Mouse (Mus musculus): Measurements from ENCODE around the gene Lgals1. TPM values are rescaled to one million over a fixed set of nuclear protein-coding genes. Genes with fewer than 3 reads are reported as not detected.

The Lgals1 gene
- polyA plus RNA-seq, 1 experiment = 1,245 TPM

GRCm38 (mm10) chr15:78931577-78931976 is 5.1 kb downstream of the Lgals1 start:
- Histone ChIP-seq H3K4me1 (ENCODE audit: control insufficient read depth, insufficient read depth, low read length) (peaks cover 11% of the 10 kb centered on the region), H3K27ac (ENCODE audit: insufficient read depth, low read depth, low read length) (no peak overlapping the region)
- TF ChIP-seq POLR2A (IDR thresholded peaks at IDR 0.05; ENCODE audit: borderline replicate concordance, low read depth, low read length) (no peak), CTCF (IDR thresholded peaks at IDR 0.05; ENCODE audit: low read depth, low read length) (peak; percentile 53; the same call in 1 of the 2 replicates)

GRCm38 (mm10) chr15:78934784-78935320 is 8.3 kb downstream of the Lgals1 start, which contains the start of gene Nol12:
Gene Nol12, plus strand, starts transcription at chr15:78934933.
- Histone ChIP-seq H3K4me3 (ENCODE audit: insufficient read depth, low read length) (peak within 1 kb of the TSS; percentile 78), H3K4me1 (ENCODE audit: control insufficient read depth, insufficient read depth, low read length) (peaks cover 7% of the 10 kb centered on the region), H3K27ac (ENCODE audit: insufficient read depth, low read depth, low read length) (peak within 1 kb of the TSS; percentile 88)
- TF ChIP-seq CTCF (IDR thresholded peaks at IDR 0.05; ENCODE audit: low read depth, low read length) (no peak), POLR2A (IDR thresholded peaks at IDR 0.05; ENCODE audit: borderline replicate concordance, low read depth, low read length) (0 out of 2 replicates have a peak, but pooled peaks have one; percentile 66)

More at GRCm38 (mm10) chr15:78931577-78931976, 5.1 kb downstream of the Lgals1 start:
- no peak overlapping the region for H3K4me3 ChIP-seq (ENCODE audit: insufficient read depth, low read length)

GRCm38 (mm10) chr15:78936403-78936802 is 9.9 kb downstream of the Lgals1 start:
- H3K4me1 ChIP-seq (ENCODE audit: control insufficient read depth, insufficient read depth, low read length) = peaks cover 7% of the 10 kb centered on the region
- TF ChIP-seq POLR2A (IDR thresholded peaks at IDR 0.05; ENCODE audit: borderline replicate concordance, low read depth, low read length) (no peak), CTCF (IDR thresholded peaks at IDR 0.05; ENCODE audit: low read depth, low read length) (no peak)
- H3K27ac ChIP-seq (ENCODE audit: insufficient read depth, low read depth, low read length) = no peak overlapping the region
- no peak overlapping the region for H3K4me3 ChIP-seq (ENCODE audit: insufficient read depth, low read length)

- Histone ChIP-seq H3K4me1 (ENCODE audit: control insufficient read depth, insufficient read depth, low read length) (peaks cover 7% of the 10 kb centered on the region), H3K4me3 (ENCODE audit: insufficient read depth, low read length) (no peak overlapping the region), H3K27ac (ENCODE audit: insufficient read depth, low read depth, low read length) (no peak overlapping the region)
- TF ChIP-seq CTCF (IDR thresholded peaks at IDR 0.05; ENCODE audit: low read depth, low read length) (no peak), POLR2A (IDR thresholded peaks at IDR 0.05; ENCODE audit: borderline replicate concordance, low read depth, low read length) (no peak)
Observed at GRCm38 (mm10) chr15:78937311-78937710, 10.8 kb downstream of the Lgals1 start.

GRCm38 (mm10) chr15:78937963-78938362 is 11.4 kb downstream of the Lgals1 start:
- no peak for TF ChIP-seq POLR2A (IDR thresholded peaks at IDR 0.05; ENCODE audit: borderline replicate concordance, low read depth, low read length)
- no peak for TF ChIP-seq CTCF (IDR thresholded peaks at IDR 0.05; ENCODE audit: low read depth, low read length)
- Histone ChIP-seq H3K27ac (ENCODE audit: insufficient read depth, low read depth, low read length) (no peak overlapping the region), H3K4me3 (ENCODE audit: insufficient read depth, low read length) (no peak overlapping the region), H3K4me1 (ENCODE audit: control insufficient read depth, insufficient read depth, low read length) (peaks cover 7% of the 10 kb centered on the region)

- Histone ChIP-seq H3K27ac (ENCODE audit: insufficient read depth, low read depth, low read length) (no peak overlapping the region), H3K4me3 (ENCODE audit: insufficient read depth, low read length) (no peak overlapping the region), H3K4me1 (ENCODE audit: control insufficient read depth, insufficient read depth, low read length) (peaks cover 5% of the 10 kb centered on the region; the same call in 1 of the 2 replicates)
- no peak for TF ChIP-seq POLR2A (IDR thresholded peaks at IDR 0.05; ENCODE audit: borderline replicate concordance, low read depth, low read length)
- TF ChIP-seq CTCF (IDR thresholded peaks at IDR 0.05; ENCODE audit: low read depth, low read length) = no peak
Observed at GRCm38 (mm10) chr15:78940325-78940724, 13.8 kb downstream of the Lgals1 start.

- no peak overlapping the region for H3K4me3 ChIP-seq (ENCODE audit: insufficient read depth, low read length)
Observed at GRCm38 (mm10) chr15:78942663-78943062, 16.1 kb downstream of the Lgals1 start.

GRCm38 (mm10) chr15:78946232-78946631 is 19.7 kb downstream of the Lgals1 start:
- Histone ChIP-seq H3K4me3 (ENCODE audit: insufficient read depth, low read length) (no peak overlapping the region), H3K27ac (ENCODE audit: insufficient read depth, low read depth, low read length) (no peak overlapping the region), H3K4me1 (ENCODE audit: control insufficient read depth, insufficient read depth, low read length) (peaks cover 5% of the 10 kb centered on the region; the same call in 1 of the 2 replicates)
- TF ChIP-seq POLR2A (IDR thresholded peaks at IDR 0.05; ENCODE audit: borderline replicate concordance, low read depth, low read length) (no peak), CTCF (IDR thresholded peaks at IDR 0.05; ENCODE audit: low read depth, low read length) (0 out of 2 replicates have a peak, but pooled peaks have one; percentile 10)

More at GRCm38 (mm10) chr15:78942663-78943062, 16.1 kb downstream of the Lgals1 start:
- Histone ChIP-seq H3K27ac (ENCODE audit: insufficient read depth, low read depth, low read length) (no peak overlapping the region), H3K4me1 (ENCODE audit: control insufficient read depth, insufficient read depth, low read length) (no peaks in the 10 kb centered on the region)
- TF ChIP-seq POLR2A (IDR thresholded peaks at IDR 0.05; ENCODE audit: borderline replicate concordance, low read depth, low read length) (no peak), CTCF (IDR thresholded peaks at IDR 0.05; ENCODE audit: low read depth, low read length) (peak; percentile 71)

GRCm38 (mm10) chr15:78947657-78948056 is 21.1 kb downstream of the Lgals1 start, which contains the start of gene Triobp:
Gene Triobp, plus strand, starts transcription at chr15:78947724.
- Histone ChIP-seq H3K4me3 (ENCODE audit: insufficient read depth, low read length) (peak within 1 kb of the TSS; percentile 11; the same call in 1 of the 2 replicates), H3K4me1 (ENCODE audit: control insufficient read depth, insufficient read depth, low read length) (peaks cover 5% of the 10 kb centered on the region; the same call in 1 of the 2 replicates), H3K27ac (ENCODE audit: insufficient read depth, low read depth, low read length) (no peak within 1 kb of the TSS)
- no peak for TF ChIP-seq POLR2A (IDR thresholded peaks at IDR 0.05; ENCODE audit: borderline replicate concordance, low read depth, low read length)
- no peak for TF ChIP-seq CTCF (IDR thresholded peaks at IDR 0.05; ENCODE audit: low read depth, low read length)

- Histone ChIP-seq H3K27ac (ENCODE audit: insufficient read depth, low read depth, low read length) (no peak overlapping the region), H3K4me1 (ENCODE audit: control insufficient read depth, insufficient read depth, low read length) (peaks cover 5% of the 10 kb centered on the region; the same call in 1 of the 2 replicates), H3K4me3 (ENCODE audit: insufficient read depth, low read length) (peak overlapping the region; percentile 11; the same call in 1 of the 2 replicates)
- TF ChIP-seq CTCF (IDR thresholded peaks at IDR 0.05; ENCODE audit: low read depth, low read length) (no peak), POLR2A (IDR thresholded peaks at IDR 0.05; ENCODE audit: borderline replicate concordance, low read depth, low read length) (no peak)
Observed at GRCm38 (mm10) chr15:78948152-78948725, 21.7 kb downstream of the Lgals1 start.

Measured in bone marrow macrophage, adult 2 months (primary cell).